Mouse (Mus musculus) neural tube, embryonic 11.5 days (tissue): ENCODE data around the gene Phf13. TPM values are rescaled to one million over a fixed set of nuclear protein-coding genes. Genes with fewer than 3 reads are reported as not detected.

Experiments
- ATAC-seq: fragments of 200-750 bp; cut with Nextera tagmentation; 2 replicates; pipeline ENCODE4 v1.8.0; 2017; ENCODE audit warnings: moderate number of reproducible peaks, mild to moderate bottlenecking, moderate TSS enrichment, moderate library complexity; ENCODE audit not compliant: insufficient read depth, low FRiP score, low TSS enrichment
- DNase-seq: peaks from one replicate; pipeline ENCODE4 v3.0.0-alpha.2; 2015; ENCODE audit warnings: low spot score
- H3K27ac ChIP-seq: fragments of 300-500 bp; sonication (generic); 2 replicates; pipeline ENCODE4 v1.5.1; 2014; ENCODE audit warnings: low read depth, mild to moderate bottlenecking, low read length
- H3K27me3 ChIP-seq: fragments of 300-500 bp; sonication (generic); 2 replicates; pipeline ENCODE4 v1.6.1; 2014; ENCODE audit warnings: mild to moderate bottlenecking, low read length, mixed read lengths; ENCODE audit not compliant: control insufficient read depth, insufficient read depth
- H3K36me3 ChIP-seq: fragments of 300-500 bp; sonication (generic); 2 replicates; pipeline ENCODE4 v1.6.1; 2014; ENCODE audit warnings: mild to moderate bottlenecking, low read length, moderate library complexity, mixed read lengths; ENCODE audit not compliant: control insufficient read depth, insufficient read depth
- H3K4me1 ChIP-seq: fragments of 300-500 bp; sonication (generic); 2 replicates; pipeline ENCODE4 v1.6.1; 2014; ENCODE audit warnings: low read length, mixed read lengths; ENCODE audit not compliant: control insufficient read depth, insufficient read depth
- H3K4me2 ChIP-seq: fragments of 300-500 bp; sonication (generic); 2 replicates; pipeline ENCODE4 v1.6.1; 2014; ENCODE audit warnings: low read depth, mild to moderate bottlenecking, moderate library complexity
- H3K4me3 ChIP-seq: fragments of 300-500 bp; sonication (generic); 2 replicates; pipeline ENCODE4 v1.5.1; 2014; ENCODE audit warnings: low read depth, low read length
- H3K9ac ChIP-seq: fragments of 300-500 bp; sonication (generic); 2 replicates; pipeline ENCODE4 v1.6.1; 2014; ENCODE audit warnings: mild to moderate bottlenecking, low read length
- H3K9me3 ChIP-seq: fragments of 300-500 bp; sonication (generic); 2 replicates; pipeline ENCODE4 v1.6.1; 2016; ENCODE audit warnings: low read length; ENCODE audit not compliant: control insufficient read depth
- WGBS: fragments of 180-500 bp; shearing (Covaris S2); extraction: QIAGEN DNeasy Blood & Tissue Kit; methylation state at CpG from one replicate; pipeline ENCODE4 v1.1.7; 2014; 5-methylcytosine and 5-hydroxymethylcytosine counted together
- polyA plus RNA-seq: library from polyadenylated mRNA; unstranded; fragments of >200 nt; fragmentation: Nextera tagmentation; extraction: Ambion mirVana; gene quantifications from 2 replicates; pipeline ENCODE4 v1.2.1, GENCODE M21; 2014

The Phf13 gene
- polyA plus RNA-seq, 1 experiment from 2014 or later = 28.8 TPM

GRCm38 (mm10) chr4:151977748-151978147, 18.3 kb downstream of the Phf13 start:
- Histone ChIP-seq H3K4me3 (no peak overlapping the region), H3K27ac (no peak overlapping the region), H3K9me3 (no peaks in the 10 kb centered on the region), H3K4me2 (no peak overlapping the region), H3K36me3 (peaks cover 27% of the 10 kb centered on the region), H3K27me3 (no peaks in the 10 kb centered on the region), H3K9ac (no peak overlapping the region), H3K4me1 (no peaks in the 10 kb centered on the region)
- 41% methylated on average over 10 of the region's 10 CpGs for WGBS
- ATAC-seq (no peak), DNase-seq (peak; percentile 87)

- H3K4me1 ChIP-seq = no peaks in the 10 kb centered on the region
- H3K4me3 ChIP-seq = no peak overlapping the region
- H3K27me3 ChIP-seq = no peaks in the 10 kb centered on the region
- DNase-seq (no peak), ATAC-seq (no peak)
- H3K9me3 ChIP-seq = no peaks in the 10 kb centered on the region
- 87% methylated on average over 3 of the region's 3 CpGs for WGBS
- H3K27ac ChIP-seq = no peak overlapping the region
- H3K9ac ChIP-seq = no peak overlapping the region
- no peak overlapping the region for H3K4me2 ChIP-seq
- H3K36me3 ChIP-seq = peaks cover 29% of the 10 kb centered on the region
Observed at GRCm38 (mm10) chr4:151975441-151975840, 20.6 kb downstream of the Phf13 start.

GRCm38 (mm10) chr4:151972221-151972967, 23.7 kb downstream of the Phf13 start:
- 77% methylated on average over 10 of the region's 10 CpGs for WGBS
- no peaks in the 10 kb centered on the region for H3K4me1 ChIP-seq
- H3K9ac ChIP-seq = no peak overlapping the region
- H3K27ac ChIP-seq = no peak overlapping the region
- no peak overlapping the region for H3K4me3 ChIP-seq
- DNase-seq (no peak), ATAC-seq (no peak)
- H3K4me2 ChIP-seq = no peak overlapping the region
- no peaks in the 10 kb centered on the region for H3K27me3 ChIP-seq
- no peaks in the 10 kb centered on the region for H3K9me3 ChIP-seq
- H3K36me3 ChIP-seq = peaks cover 29% of the 10 kb centered on the region

- DNase-seq (no peak), ATAC-seq (no peak)
- Histone ChIP-seq H3K9ac (no peak overlapping the region), H3K27ac (no peak overlapping the region), H3K27me3 (no peaks in the 10 kb centered on the region), H3K9me3 (no peaks in the 10 kb centered on the region), H3K4me1 (no peaks in the 10 kb centered on the region), H3K4me2 (no peak overlapping the region), H3K36me3 (peaks cover 27% of the 10 kb centered on the region), H3K4me3 (no peak overlapping the region)
- 89% methylated on average over 26 of the region's 26 CpGs for WGBS
Observed at GRCm38 (mm10) chr4:151968204-151968921, 27.7 kb downstream of the Phf13 start.

GRCm38 (mm10) chr4:151962817-151963216, 33.2 kb downstream of the Phf13 start:
- Histone ChIP-seq H3K4me2 (no peak overlapping the region), H3K9ac (no peak overlapping the region), H3K36me3 (peaks cover 18% of the 10 kb centered on the region), H3K27ac (no peak overlapping the region), H3K4me1 (no peaks in the 10 kb centered on the region), H3K9me3 (no peaks in the 10 kb centered on the region), H3K27me3 (no peaks in the 10 kb centered on the region), H3K4me3 (no peak overlapping the region)
- DNase-seq (no peak), ATAC-seq (no peak)
- WGBS = 92% methylated on average over 3 of the region's 3 CpGs

GRCm38 (mm10) chr4:151960513-151960854, 35.6 kb downstream of the Phf13 start:
- Histone ChIP-seq H3K36me3 (peaks cover 23% of the 10 kb centered on the region), H3K27ac (no peak overlapping the region), H3K27me3 (no peaks in the 10 kb centered on the region), H3K4me2 (no peak overlapping the region), H3K9ac (no peak overlapping the region), H3K4me3 (no peak overlapping the region), H3K9me3 (no peaks in the 10 kb centered on the region), H3K4me1 (no peaks in the 10 kb centered on the region)
- WGBS = 97% methylated on average over 3 of the region's 3 CpGs
- ATAC-seq (no peak), DNase-seq (no peak)

GRCm38 (mm10) chr4:151959849-151960512, 36.1 kb downstream of the Phf13 start:
- ATAC-seq (no peak), DNase-seq (no peak)
- Histone ChIP-seq H3K36me3 (peaks cover 23% of the 10 kb centered on the region), H3K27me3 (no peaks in the 10 kb centered on the region), H3K9ac (no peak overlapping the region), H3K27ac (no peak overlapping the region), H3K4me3 (no peak overlapping the region), H3K4me2 (no peak overlapping the region), H3K4me1 (no peaks in the 10 kb centered on the region), H3K9me3 (no peaks in the 10 kb centered on the region)
- WGBS = 91% methylated on average over 11 of the region's 11 CpGs

GRCm38 (mm10) chr4:151957584-151958315, 38.3 kb downstream of the Phf13 start:
- no peak overlapping the region for H3K9ac ChIP-seq
- ATAC-seq (no peak), DNase-seq (no peak)
- no peak overlapping the region for H3K27ac ChIP-seq
- no peaks in the 10 kb centered on the region for H3K9me3 ChIP-seq
- H3K27me3 ChIP-seq = no peaks in the 10 kb centered on the region
- H3K36me3 ChIP-seq = peaks cover 18% of the 10 kb centered on the region
- H3K4me3 ChIP-seq = no peak overlapping the region
- no peak overlapping the region for H3K4me2 ChIP-seq
- 89% methylated on average over 9 of the region's 9 CpGs for WGBS
- H3K4me1 ChIP-seq = no peaks in the 10 kb centered on the region
